Mouse (Mus musculus) mesoderm, embryonic 11.5 days (tissue): ENCODE data around the gene Ccdc18.
"Not testable (repeated sequence)": the region's sequence is repeated elsewhere in the genome, so short reads cannot be mapped to it uniquely, and the experiment has no call there.

Experiments used
- DNase-seq: peaks from one replicate; pipeline ENCODE4 v3.0.0-alpha.2; 2012; ENCODE audit warnings: low read depth, low spot score

Gene Ccdc18

DNA sequence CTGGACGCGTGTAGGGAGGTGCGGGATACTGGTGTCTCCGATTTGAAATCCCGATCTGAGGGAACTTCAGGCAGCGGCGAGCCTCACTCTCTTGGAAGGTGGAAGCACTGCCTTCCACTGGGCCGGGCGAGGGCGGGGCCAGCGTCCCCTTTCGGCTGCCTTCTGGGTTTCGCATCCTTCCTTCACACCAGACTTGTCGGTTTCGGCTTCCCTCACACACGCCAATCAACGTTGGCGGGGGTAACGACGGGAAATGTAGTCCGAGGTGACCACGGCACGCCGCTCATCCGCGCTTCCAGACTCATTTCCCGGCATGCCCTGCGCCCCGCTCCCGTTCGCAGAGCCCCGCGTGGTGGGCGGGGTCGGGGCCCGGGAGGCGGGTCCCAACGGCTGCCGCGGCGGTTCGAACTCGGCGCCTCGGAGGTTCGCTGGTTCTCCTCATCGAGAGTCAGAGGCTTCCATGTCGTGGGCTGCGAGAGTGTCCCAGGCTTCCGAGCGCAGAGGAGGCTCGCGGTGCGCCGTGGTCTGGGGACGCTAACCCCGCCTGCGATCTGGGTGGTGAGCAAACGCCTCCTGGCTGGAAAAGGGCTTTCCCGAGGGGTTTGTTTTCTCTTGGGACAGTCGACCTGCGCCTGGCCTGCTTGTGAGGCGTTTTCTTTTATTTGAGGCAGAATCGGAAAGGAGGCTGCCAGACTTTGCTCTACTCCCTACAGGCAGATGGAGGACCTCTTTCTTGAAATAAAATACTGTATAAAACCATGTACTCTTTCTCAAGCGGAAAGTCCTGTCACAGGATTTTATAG is at the start of gene Ccdc18, which contains the start of gene Tmed5:
Ccdc18 (plus strand) TSS at position 435 of the 803 bp plus-strand sequence.
Tmed5 (minus strand) TSS at position 180 of the 803 bp plus-strand sequence.
- peak; percentile 99 for DNase-seq

DNA sequence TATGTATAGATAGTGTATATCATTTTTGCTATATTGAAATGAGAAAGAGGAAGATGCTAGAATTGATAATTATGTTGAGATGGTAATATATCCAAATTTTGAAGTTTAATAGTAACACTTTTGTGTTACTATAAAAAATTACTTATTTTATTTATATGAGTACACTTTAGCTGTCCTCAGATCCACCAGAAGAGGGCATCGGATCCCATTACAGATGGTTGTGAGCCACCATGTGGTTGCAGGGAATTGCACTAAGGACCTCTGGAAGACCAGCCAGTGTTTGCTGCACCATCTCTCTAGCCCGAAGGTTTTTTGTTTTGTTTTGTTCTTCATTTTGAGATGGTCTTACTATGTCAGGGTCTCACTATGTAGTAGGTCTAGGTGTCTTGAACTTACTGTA is 47.2 kb upstream of the Ccdc18 start:
- DNase-seq, result no peak

GRCm38 (mm10) chr5:108092731-108093130 is 39.9 kb upstream of the Ccdc18 start:
- not testable (repeated sequence) for DNase-seq

DNA sequence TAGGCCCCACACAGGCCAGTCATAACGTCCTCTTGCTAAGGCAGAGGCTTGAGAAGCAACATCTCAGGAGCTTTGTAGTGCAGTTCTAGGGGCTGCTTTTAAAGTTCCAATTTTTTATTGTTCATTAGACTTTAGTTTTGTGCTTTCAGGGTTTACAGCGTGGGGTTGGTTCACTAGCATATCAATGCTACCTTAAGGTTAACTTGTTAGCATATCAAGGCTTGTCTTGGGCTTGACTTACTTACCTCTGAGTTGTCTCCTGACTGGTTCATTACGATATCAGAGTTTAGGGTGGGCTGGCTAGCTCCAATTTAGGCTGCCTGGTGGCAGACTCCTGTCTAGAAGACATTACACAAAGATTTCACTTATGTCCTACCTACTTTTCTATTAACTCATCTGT is 35.0 kb upstream of the Ccdc18 start:
- no peak for DNase-seq

GRCm38 (mm10) chr5:108100196-108100595 is 32.5 kb upstream of the Ccdc18 start:
- DNase-seq, result no peak

DNA sequence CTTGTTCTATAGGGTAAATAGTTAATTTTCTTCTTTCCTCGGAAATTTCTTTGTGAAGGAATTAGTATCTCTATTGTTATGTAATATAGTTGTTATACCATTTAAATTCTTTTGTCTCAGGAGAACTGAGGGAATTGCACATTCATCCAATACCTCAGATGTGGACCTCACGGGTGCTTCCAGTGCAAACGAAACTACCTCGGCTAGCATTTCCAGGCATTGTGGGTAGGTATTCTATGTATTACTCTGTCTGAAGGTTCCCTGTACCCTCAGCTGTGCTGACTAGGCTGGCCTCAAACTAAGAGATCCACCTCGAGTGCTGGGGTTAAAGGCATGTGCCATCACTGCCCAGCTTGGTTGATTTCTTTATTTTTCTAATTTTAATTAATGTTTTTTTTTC is 28.4 kb upstream of the Ccdc18 start:
- no peak for DNase-seq

GRCm38 (mm10) chr5:108109346-108109745 is 23.3 kb upstream of the Ccdc18 start:
- DNase-seq, result no peak

GRCm38 (mm10) chr5:108117693-108118092 is 15.0 kb upstream of the Ccdc18 start:
- DNase-seq, result no peak

DNA sequence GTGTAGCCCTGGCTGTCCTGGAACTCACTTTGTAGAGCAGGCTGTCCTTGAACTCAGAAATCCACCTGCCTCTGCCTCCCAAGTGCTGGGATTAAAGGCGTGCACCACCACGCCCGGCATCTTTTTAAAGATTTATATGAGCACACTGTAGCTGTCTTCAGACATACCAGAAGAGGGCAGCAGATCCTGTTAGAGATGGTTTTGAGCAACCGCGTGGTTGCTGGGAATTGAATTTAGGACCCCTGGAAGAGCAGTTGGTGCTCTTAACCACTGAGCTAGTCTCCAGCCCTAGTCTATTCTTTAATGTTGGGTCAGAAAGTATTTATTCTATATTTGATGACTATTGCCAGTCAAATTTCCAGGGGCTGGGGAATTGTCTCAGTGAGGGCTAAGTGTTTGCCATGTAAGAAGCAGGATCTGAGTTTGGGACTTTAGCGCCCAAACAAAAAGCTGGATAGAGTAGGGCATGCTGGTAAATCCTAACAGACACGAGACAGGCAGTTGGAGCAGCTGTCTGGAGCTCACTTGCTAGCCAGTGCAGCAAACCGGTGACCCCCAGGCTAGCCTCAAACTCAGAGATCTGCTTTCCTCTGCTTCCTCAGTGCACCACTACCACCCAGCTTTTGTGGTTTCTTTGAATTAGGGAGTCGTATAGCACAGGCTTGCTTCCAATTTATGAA is 12.3 kb upstream of the Ccdc18 start:
- no peak for DNase-seq

DNA sequence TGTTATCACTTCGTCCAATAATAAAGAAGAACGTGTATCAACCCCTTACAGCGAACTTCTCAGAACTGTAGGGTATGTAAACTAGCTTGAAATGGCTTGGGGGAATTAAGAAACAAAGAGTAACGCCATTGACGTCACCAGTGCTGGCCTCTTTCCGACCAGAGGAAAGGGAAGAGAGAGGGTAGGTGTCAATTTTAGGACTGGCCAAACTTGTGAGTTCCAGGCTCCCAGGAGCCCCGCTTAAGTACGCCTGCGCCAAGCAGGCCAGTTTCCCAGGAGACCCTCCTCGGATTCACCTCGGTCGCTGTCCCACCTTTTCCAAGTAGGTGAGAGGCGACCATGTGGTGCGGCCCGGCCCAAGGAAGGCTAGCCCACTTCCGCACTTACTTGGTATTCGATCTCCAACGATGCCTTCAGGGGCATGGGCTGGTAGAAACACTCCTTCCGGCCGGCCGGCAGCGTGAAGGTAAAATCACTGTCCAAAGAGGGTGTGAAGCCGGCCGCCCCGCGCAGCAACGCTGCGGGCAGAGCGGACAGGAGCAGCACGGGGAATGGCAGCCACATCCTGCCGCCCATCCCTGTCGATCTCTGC is 730 bp upstream of the Ccdc18 start:
- DNase-seq, result peak; percentile 50

DNA sequence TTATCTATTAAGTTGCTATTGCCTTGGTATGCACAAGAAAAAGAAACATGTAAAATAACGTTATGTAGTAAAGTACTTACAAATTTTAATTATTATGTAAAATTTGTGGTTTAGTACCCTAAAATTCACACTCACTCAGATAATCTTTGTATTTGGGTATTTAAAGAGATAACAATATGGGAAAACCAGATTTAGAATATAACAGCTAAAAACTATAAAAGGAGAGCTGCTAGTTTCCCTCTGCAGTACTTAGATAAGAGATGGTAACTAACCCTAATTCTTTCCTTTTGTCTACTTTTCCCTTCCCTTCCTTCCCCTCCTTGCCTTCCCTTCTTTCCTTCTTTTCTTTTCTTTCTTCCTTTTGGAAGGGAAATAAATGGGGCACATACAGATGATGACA is 19.9 kb downstream of the Ccdc18 start:
- DNase-seq, result no peak

DNA sequence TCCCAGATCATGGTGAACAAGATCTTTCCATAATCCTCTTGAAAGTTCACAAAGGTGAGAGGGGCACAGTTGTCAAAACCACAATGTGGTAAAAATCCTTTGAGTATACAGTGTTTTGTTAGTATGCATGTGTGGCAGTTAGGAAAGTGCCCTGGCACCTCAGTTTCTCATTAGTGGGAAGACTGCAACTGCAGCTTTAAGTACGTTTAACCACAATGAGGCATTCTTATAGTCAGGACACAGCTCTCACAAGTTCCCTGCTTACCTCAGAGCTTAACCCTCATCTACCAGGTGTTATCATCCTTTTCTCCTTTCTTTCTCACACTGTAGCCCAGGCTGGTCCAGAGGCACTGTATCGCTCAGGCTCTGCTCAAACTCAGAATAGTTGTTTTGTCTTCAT is 28.1 kb downstream of the Ccdc18 start:
- DNase-seq, result no peak

- DNase-seq, result no peak
These were observed 31.0 kb downstream of the Ccdc18 start for GRCm38 (mm10) chr5:108163695-108164094.

DNA sequence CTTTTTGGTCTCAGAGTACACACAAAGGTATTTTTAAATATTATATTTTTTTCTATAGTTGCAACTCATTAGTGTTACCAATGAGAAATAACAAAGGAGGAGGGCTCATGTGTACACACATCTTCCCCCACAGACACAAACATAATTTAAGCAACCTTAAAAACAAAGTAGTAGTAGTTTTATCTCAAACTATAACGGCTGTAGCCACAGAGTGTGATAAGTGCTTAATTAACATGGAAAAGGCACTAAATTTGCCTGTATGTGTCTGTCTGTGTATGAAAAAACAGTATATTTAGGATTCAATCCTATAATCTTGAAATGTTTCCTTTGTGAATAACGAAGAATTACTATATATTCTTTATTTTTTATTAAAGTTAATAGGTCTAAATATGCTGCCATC is 51.4 kb downstream of the Ccdc18 start:
- no peak for DNase-seq

DNA sequence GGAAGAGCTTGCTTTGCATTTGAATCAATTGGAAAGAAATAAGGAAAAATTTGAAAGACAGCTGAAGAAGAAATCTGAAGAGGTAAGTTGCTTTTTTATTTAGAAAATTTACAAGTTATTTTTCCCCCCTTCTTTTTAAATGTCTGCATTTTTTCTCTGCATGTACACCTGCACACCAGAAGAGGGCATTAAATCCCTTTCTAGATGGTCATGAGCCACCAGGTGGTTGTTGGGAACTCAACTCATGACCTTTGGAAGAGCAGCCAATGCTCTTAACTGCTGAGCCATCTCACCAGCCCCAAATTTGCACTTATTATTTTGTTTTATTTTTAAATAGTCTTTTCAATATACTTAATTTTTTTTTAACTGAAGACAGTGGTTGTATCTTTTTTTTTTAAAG is 56.3 kb downstream of the Ccdc18 start:
- DNase-seq, result no peak

- DNase-seq, result no peak
These were observed 73.3 kb downstream of the Ccdc18 start for GRCm38 (mm10) chr5:108206008-108206407.

DNA sequence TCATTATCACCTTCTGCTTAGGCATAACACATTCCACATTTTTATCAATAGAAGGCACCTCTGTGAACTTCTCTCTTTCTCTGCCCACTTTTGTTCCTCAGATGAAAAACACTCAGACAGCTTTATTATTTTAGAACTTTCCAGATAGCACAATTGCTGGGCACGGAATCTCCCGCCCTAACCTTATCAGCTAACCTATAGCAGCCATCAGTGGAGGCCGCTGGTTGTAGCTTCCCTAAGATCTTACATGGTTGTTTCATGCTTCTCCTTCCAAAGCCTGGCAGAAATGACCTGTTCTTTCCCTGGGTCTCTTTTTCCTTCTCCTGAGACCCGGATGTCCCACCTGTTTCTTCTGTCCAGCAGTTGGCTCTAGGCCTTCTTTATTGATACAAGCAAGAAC is 78.8 kb downstream of the Ccdc18 start:
- no peak for DNase-seq

DNA sequence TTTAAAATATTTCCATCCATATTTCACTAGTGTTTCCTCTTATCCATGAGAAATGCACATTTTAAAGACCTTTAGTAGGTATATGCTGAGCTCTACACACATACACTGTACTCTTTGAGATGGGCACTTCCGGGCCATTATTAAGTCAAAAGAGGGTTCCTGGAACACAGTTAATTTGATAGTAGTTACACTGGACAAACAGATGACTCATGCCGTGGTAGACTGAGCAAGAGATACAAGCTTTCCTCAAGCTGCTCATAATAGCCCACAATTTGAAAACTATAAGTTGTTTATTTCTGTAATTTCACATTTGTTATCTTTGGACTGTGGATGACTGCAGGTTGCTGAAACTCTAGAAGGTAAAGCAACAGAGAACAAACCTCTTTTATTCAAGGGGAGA is 82.3 kb downstream of the Ccdc18 start:
- no peak for DNase-seq

GRCm38 (mm10) chr5:108224077-108224476 is 91.4 kb downstream of the Ccdc18 start:
- DNase-seq, result no peak

- no peak for DNase-seq
These were observed 93.5 kb downstream of the Ccdc18 start for GRCm38 (mm10) chr5:108226159-108226558.

GRCm38 (mm10) chr5:108246314-108246765 is 113.7 kb downstream of the Ccdc18 start:
- no peak for DNase-seq

DNA sequence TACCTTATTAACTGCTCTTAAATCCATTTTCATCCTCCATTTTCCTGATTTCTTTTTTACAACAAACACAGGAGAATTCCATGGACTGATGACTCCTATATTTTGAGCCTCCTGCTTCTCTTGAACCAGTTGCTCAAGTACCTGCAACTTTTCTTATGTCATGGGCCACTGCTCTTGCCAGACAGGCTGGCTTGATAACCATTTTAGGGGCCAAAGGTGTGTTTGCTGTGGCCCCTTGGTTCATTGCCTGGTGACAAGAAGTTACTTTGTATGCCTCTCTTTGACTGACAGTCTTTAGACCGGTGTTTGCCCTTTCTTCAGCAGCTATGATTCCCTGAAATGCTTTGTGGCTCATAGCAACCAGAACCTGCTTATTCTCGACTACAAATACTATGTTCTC is 117.4 kb downstream of the Ccdc18 start:
- no peak for DNase-seq

DNA sequence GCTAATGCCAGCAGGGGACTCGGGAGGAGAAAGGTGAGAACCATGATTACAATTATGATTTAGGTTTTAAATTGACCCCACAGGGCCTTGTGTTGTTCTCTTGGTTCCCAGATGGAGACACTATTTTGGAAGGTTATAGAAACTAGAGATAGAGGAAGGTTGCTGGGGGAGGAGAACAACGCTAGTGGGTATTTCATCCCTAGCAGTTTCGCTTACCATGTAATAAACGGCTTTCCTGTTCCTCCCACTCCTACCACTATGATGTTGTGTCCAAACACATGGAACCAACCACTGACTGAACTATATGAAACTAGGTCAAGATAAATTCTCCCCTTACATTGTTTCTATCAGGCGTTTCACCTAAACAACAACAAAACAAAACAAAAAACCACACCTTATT is 122.6 kb downstream of the Ccdc18 start:
- no peak for DNase-seq
